Mouse (Mus musculus) brain, embryonic 14.5 days (tissue): ENCODE measurements around the gene Plekhh3.

Experiments used
- CTCF ChIP-seq: fragments of 200-500 bp; IDR thresholded peaks from 2 replicates; pipeline ENCODE4 v1.5.1; 2012; ENCODE audit warnings: inconsistent platforms, mild to moderate bottlenecking, moderate library complexity, borderline replicate concordance; ENCODE audit not compliant: insufficient read depth, insufficient read length; ENCODE audit errors: extremely low read depth
- POLR2A ChIP-seq: fragments of 200-500 bp; IDR thresholded peaks from 2 replicates; pipeline ENCODE4 v1.6.1; 2012; ENCODE audit warnings: mild to moderate bottlenecking, inconsistent platforms, borderline replicate concordance; ENCODE audit not compliant: poor library complexity, insufficient read depth, insufficient read length, severe bottlenecking; ENCODE audit errors: extremely low read depth

- TF ChIP-seq POLR2A (no peak), CTCF (no peak)
These were observed 38.1 kb downstream of the Plekhh3 start for GRCm38 (mm10) chr11:101133037-101133436.
